Comparison of ENCODE assay signal across 17 mouse cellular contexts in genomic region chr10:100010291-100010690, GRCm38 (mm10). TPM values are rescaled to one million over a fixed set of nuclear protein-coding genes. Genes with fewer than 3 reads are reported as not detected.
A peak's percentile ranks its signal among the peaks of the same experiment; 100 is the strongest.
DNase-seq lines count a peak whose midpoint lies in the region; ATAC-seq and TF ChIP-seq lines count a peak whose summit lies in the region.
"Had no signal": no experiment of that assay in that cellular context is flagged by ENCODE, and none has a peak within 500 bp of the region (broad histone marks: within the 10 kb centered on the region; RNA-seq: fewer than 3 reads in every experiment).

No protein-coding gene starts in this region.

- H3K9ac ChIP-seq in kidney, embryonic 16.5 days (replicated peaks; ENCODE audit: low read length) = no peak overlapping the region
- no peak overlapping the region for H3K9ac ChIP-seq in neural tube, embryonic 15.5 days (replicated peaks)
- H3K9ac ChIP-seq in intestine, embryonic 15.5 days = no peak overlapping the region
- H3K9ac ChIP-seq: heart, embryonic 15.5 days; liver, embryonic 14.5 days; midbrain, embryonic 13.5 days had no signal

- no peak for TF ChIP-seq POLR2A in kidney, adult 2 months (IDR thresholded peaks at IDR 0.05; ENCODE audit: low read depth, low read length)

- no peak overlapping the region for H3K27ac ChIP-seq in kidney, embryonic 16.5 days (ENCODE audit: low read length)
- no peak overlapping the region for H3K27ac ChIP-seq in kidney, adult 2 months (ENCODE audit: insufficient read depth, low read depth, low read length)
- H3K27ac ChIP-seq in neural tube, embryonic 15.5 days (replicated peaks) = no peak overlapping the region
- H3K27ac ChIP-seq in intestine, embryonic 15.5 days = no peak overlapping the region
- H3K27ac ChIP-seq: heart, embryonic 15.5 days; hindbrain, embryonic 10.5 days; liver, embryonic 14.5 days; macrophage; midbrain, embryonic 13.5 days had no signal

- ATAC-seq in kidney, embryonic 16.5 days (ENCODE audit: low FRiP score, low TSS enrichment) = peak; percentile 67; the same call in 1 of the 2 replicates
- ATAC-seq in neural tube, embryonic 15.5 days (ENCODE audit: low FRiP score) = no peak
- peak; percentile 44 for ATAC-seq in intestine, embryonic 15.5 days
- ATAC-seq: CD4-positive, CD25-positive, alpha-beta regulatory T cell, adult 4 months; inflammation-experienced regulatory T-cells, adult 6 months; midbrain, embryonic 13.5 days had no signal

- no peak for DNase-seq in kidney, adult 2 months
- peak; percentile 11 for DNase-seq in neural tube, embryonic 10.5 days (ENCODE audit: extremely low spot score, low spot score)
- DNase-seq in yolk sac, embryonic 10.5 days (ENCODE audit: low spot score) = no peak
- no peak for DNase-seq in urinary bladder, postnatal 36 days (ENCODE audit: low spot score in 2 of 2)
- DNase-seq: adrenal gland, postnatal 25 days; cerebellum, adult 9-11 months had no signal

- H3K27me3 ChIP-seq in kidney, embryonic 16.5 days (ENCODE audit: insufficient read depth, low read length) = peaks cover 3% of the 10 kb centered on the region; the same call in 1 of the 2 replicates
- no peaks in the 10 kb centered on the region for H3K27me3 ChIP-seq in kidney, adult 2 months (replicated peaks; ENCODE audit: control insufficient read depth, insufficient read depth, low read length)
- H3K27me3 ChIP-seq in neural tube, embryonic 15.5 days (replicated peaks) = peaks cover 7% of the 10 kb centered on the region; the same call in 1 of the 2 replicates
- H3K27me3 ChIP-seq in intestine, embryonic 15.5 days (replicated peaks) = no peaks in the 10 kb centered on the region
- H3K27me3 ChIP-seq: heart, embryonic 15.5 days had no signal

- H3K4me3 ChIP-seq in kidney, embryonic 16.5 days (ENCODE audit: low read length) = peak overlapping the region; percentile 11; the same call in 1 of the 2 replicates
- no peak overlapping the region for H3K4me3 ChIP-seq in kidney, adult 2 months (ENCODE audit: insufficient read depth, low read depth, low read length)
- no peak overlapping the region for H3K4me3 ChIP-seq in neural tube, embryonic 15.5 days (replicated peaks)
- H3K4me3 ChIP-seq in intestine, embryonic 15.5 days (replicated peaks) = no peak overlapping the region
- H3K4me3 ChIP-seq: heart, embryonic 15.5 days; hindbrain, embryonic 10.5 days; midbrain, embryonic 13.5 days; myocyte had no signal

- H3K9me3 ChIP-seq in kidney, embryonic 16.5 days (ENCODE audit: low read length) = no peaks in the 10 kb centered on the region
- no peaks in the 10 kb centered on the region for H3K9me3 ChIP-seq in neural tube, embryonic 15.5 days (replicated peaks)
- H3K9me3 ChIP-seq in intestine, embryonic 15.5 days = no peaks in the 10 kb centered on the region
- H3K9me3 ChIP-seq: heart, embryonic 15.5 days; hindbrain, embryonic 10.5 days; midbrain, embryonic 13.5 days had no signal

- no peaks in the 10 kb centered on the region for H3K36me3 ChIP-seq in kidney, embryonic 16.5 days (ENCODE audit: insufficient read depth, low read length)
- no peaks in the 10 kb centered on the region for H3K36me3 ChIP-seq in kidney, adult 2 months (ENCODE audit: control insufficient read depth, insufficient read depth, low read length)
- no peaks in the 10 kb centered on the region for H3K36me3 ChIP-seq in neural tube, embryonic 15.5 days
- no peaks in the 10 kb centered on the region for H3K36me3 ChIP-seq in intestine, embryonic 15.5 days
- H3K36me3 ChIP-seq: heart, embryonic 15.5 days; hindbrain, embryonic 10.5 days; midbrain, embryonic 13.5 days had no signal

- peak overlapping the region; percentile 30 for H3K4me2 ChIP-seq in kidney, embryonic 16.5 days (replicated peaks; ENCODE audit: low read depth, low read length)
- no peak overlapping the region for H3K4me2 ChIP-seq in neural tube, embryonic 15.5 days
- H3K4me2 ChIP-seq in intestine, embryonic 15.5 days (replicated peaks) = peak overlapping the region; percentile 3; the same call in 1 of the 2 replicates
- H3K4me2 ChIP-seq: heart, embryonic 15.5 days; midbrain, embryonic 13.5 days had no signal

- peaks cover 13% of the 10 kb centered on the region for H3K4me1 ChIP-seq in kidney, embryonic 16.5 days (ENCODE audit: insufficient read depth, low read length)
- H3K4me1 ChIP-seq in kidney, adult 2 months (ENCODE audit: control insufficient read depth, insufficient read depth, low read length) = no peaks in the 10 kb centered on the region
- H3K4me1 ChIP-seq in neural tube, embryonic 15.5 days = no peaks in the 10 kb centered on the region
- H3K4me1 ChIP-seq in intestine, embryonic 15.5 days (replicated peaks) = 0 out of 2 replicates have a peak, but pooled peaks cover 5% of the 10 kb centered on the region
- H3K4me1 ChIP-seq: heart, embryonic 15.5 days had no signal

- 43% methylated on average over 9 of the region's 9 CpGs for WGBS in kidney, embryonic 16.5 days
- 57% methylated on average over 9 of the region's 9 CpGs for WGBS in kidney, adult 2 months
- 68% methylated on average over 9 of the region's 9 CpGs for WGBS in neural tube, embryonic 15.5 days
- WGBS in intestine, embryonic 15.5 days = 46% methylated on average over 9 of the region's 9 CpGs

- TF ChIP-seq CTCF in kidney, adult 2 months (conservative IDR thresholded peaks at IDR 0.05; ENCODE audit: insufficient read depth, insufficient read length, low read depth, low read length) = no peak

RNA-seq across cellular contexts. Expression of gene Kitl, which starts 5.1 kb away (rescaled TPM):
- 19.3 and 22.8 TPM in 2 replicates for polyA plus RNA-seq in kidney, embryonic 16.5 days (2015; fragmentation: Nextera tagmentation; extraction: Ambion mirVana)
- 10.3 and 15.1 TPM in 2 replicates for polyA plus RNA-seq in kidney, adult 2 months (2012; rRNA removed)
- 24.5 and 26.5 TPM in 2 replicates for polyA plus RNA-seq in neural tube, embryonic 15.5 days (2015; fragmentation: Nextera tagmentation; extraction: Ambion mirVana)
- 28.5 and 32.7 TPM in 2 replicates for polyA plus RNA-seq in intestine, embryonic 15.5 days (2015; fragmentation: Nextera tagmentation; extraction: Ambion mirVana)
